Mouse (Mus musculus): ENCODE measurements around the gene Kctd14. TPM values are rescaled to one million over a fixed set of nuclear protein-coding genes. Genes with fewer than 3 reads are reported as not detected.

Gene Kctd14
- total and polyA plus RNA-seq, 3 experiments: 0.13 to 0.61 (median 0.39) TPM

- H3K4me1 ChIP-seq (ENCODE audit: control insufficient read depth, insufficient read depth, low read length): peaks cover 4% of the 10 kb centered on the region; the same call in 1 of the 2 replicates
- no peak overlapping the region; the same call in 1 of the 2 replicates for H3K27ac ChIP-seq
- no peak overlapping the region for H3K4me3 ChIP-seq
- H3K36me3 ChIP-seq (ENCODE audit: control insufficient read depth, insufficient read depth, low read length): peaks cover 15% of the 10 kb centered on the region
- no peak for TF ChIP-seq POLR2A (IDR thresholded peaks at IDR 0.05; ENCODE audit: insufficient read depth, low read depth, low read length)
- TF ChIP-seq EP300 (IDR thresholded peaks at IDR 0.05; ENCODE audit: insufficient read depth, low read depth, low read length): no peak
- TF ChIP-seq CTCF (IDR thresholded peaks at IDR 0.05): no peak
- no peak overlapping the region for H3K9ac ChIP-seq (ENCODE audit: low read depth, low read length)
- intact Hi-C loops (cut with DNase I): no loop called here
- no peaks in the 10 kb centered on the region for H3K27me3 ChIP-seq (ENCODE audit: control insufficient read depth, insufficient read depth, low read length)
- no peak for DNase-seq
- WGBS: 48% methylated on average over 3 of the region's 3 CpGs
- no peaks in the 10 kb centered on the region for H3K79me2 ChIP-seq (replicated peaks; ENCODE audit: control insufficient read depth, insufficient read depth, low read length)
These were observed 40.0 kb downstream of the Kctd14 start for GRCm38 (mm10) chr7:97491157-97491556.

- Histone ChIP-seq H3K4me3 (no peak overlapping the region), H3K36me3 (ENCODE audit: control insufficient read depth, insufficient read depth, low read length) (peaks cover 12% of the 10 kb centered on the region), H3K27ac (peak overlapping the region; percentile 68), H3K79me2 (replicated peaks; ENCODE audit: control insufficient read depth, insufficient read depth, low read length) (no peaks in the 10 kb centered on the region), H3K4me1 (ENCODE audit: control insufficient read depth, insufficient read depth, low read length) (peaks cover 4% of the 10 kb centered on the region; the same call in 1 of the 2 replicates), H3K27me3 (ENCODE audit: control insufficient read depth, insufficient read depth, low read length) (no peaks in the 10 kb centered on the region), H3K9ac (ENCODE audit: low read depth, low read length) (no peak overlapping the region)
- no peak for TF ChIP-seq EP300 (IDR thresholded peaks at IDR 0.05; ENCODE audit: insufficient read depth, low read depth, low read length)
- TF ChIP-seq CTCF (IDR thresholded peaks at IDR 0.05): no peak
- no peak for TF ChIP-seq POLR2A (IDR thresholded peaks at IDR 0.05; ENCODE audit: insufficient read depth, low read depth, low read length)
- 43% methylated on average over 4 of the region's 4 CpGs for WGBS
- peak; percentile 24 to 49 for DNase-seq
- intact Hi-C loops (cut with DNase I): no loop called here
These were observed 41.3 kb downstream of the Kctd14 start for GRCm38 (mm10) chr7:97492420-97492819.

DNA sequence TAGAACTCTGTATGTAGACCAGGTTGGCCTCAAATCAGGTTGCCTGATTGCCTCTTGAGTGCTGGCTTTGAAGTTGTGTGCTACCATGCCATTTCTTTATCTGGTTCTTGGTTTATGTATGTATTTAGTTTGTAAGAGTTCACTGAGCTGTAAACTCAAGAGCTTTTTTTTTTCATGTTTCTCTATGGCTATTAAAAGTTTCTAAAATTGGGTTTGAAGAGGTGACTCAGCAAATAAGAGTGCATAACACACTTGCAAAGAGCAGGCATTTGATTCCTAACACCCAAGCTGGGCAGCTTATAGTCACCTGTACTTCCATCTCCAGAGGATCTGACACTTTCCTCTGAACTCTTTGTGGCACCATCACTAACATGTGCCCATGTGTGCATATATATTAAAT lies 43.9 kb downstream of the Kctd14 start:
- TF ChIP-seq CTCF (IDR thresholded peaks at IDR 0.05) (no peak), EP300 (IDR thresholded peaks at IDR 0.05; ENCODE audit: insufficient read depth, low read depth, low read length) (no peak), POLR2A (IDR thresholded peaks at IDR 0.05; ENCODE audit: insufficient read depth, low read depth, low read length) (no peak)
- H3K4me1 ChIP-seq (ENCODE audit: control insufficient read depth, insufficient read depth, low read length): peaks cover 4% of the 10 kb centered on the region; the same call in 1 of the 2 replicates
- H3K4me3 ChIP-seq: no peak overlapping the region
- no peaks in the 10 kb centered on the region for H3K27me3 ChIP-seq (ENCODE audit: control insufficient read depth, insufficient read depth, low read length)
- intact Hi-C loops (cut with DNase I): no loop called here
- peaks cover 17% of the 10 kb centered on the region for H3K36me3 ChIP-seq (ENCODE audit: control insufficient read depth, insufficient read depth, low read length)
- H3K9ac ChIP-seq (ENCODE audit: low read depth, low read length): no peak overlapping the region
- peak overlapping the region; percentile 4 for H3K27ac ChIP-seq
- H3K79me2 ChIP-seq (replicated peaks; ENCODE audit: control insufficient read depth, insufficient read depth, low read length): no peaks in the 10 kb centered on the region
- DNase-seq: no peak

- Histone ChIP-seq H3K27ac (peak overlapping the region; percentile 58), H3K4me3 (no peak overlapping the region), H3K79me2 (replicated peaks; ENCODE audit: control insufficient read depth, insufficient read depth, low read length) (no peaks in the 10 kb centered on the region), H3K9ac (ENCODE audit: low read depth, low read length) (no peak overlapping the region), H3K4me1 (ENCODE audit: control insufficient read depth, insufficient read depth, low read length) (no peaks in the 10 kb centered on the region), H3K36me3 (ENCODE audit: control insufficient read depth, insufficient read depth, low read length) (peaks cover 12% of the 10 kb centered on the region; the same call in 1 of the 2 replicates), H3K27me3 (ENCODE audit: control insufficient read depth, insufficient read depth, low read length) (no peaks in the 10 kb centered on the region)
- TF ChIP-seq POLR2A (IDR thresholded peaks at IDR 0.05; ENCODE audit: insufficient read depth, low read depth, low read length) (no peak), EP300 (IDR thresholded peaks at IDR 0.05; ENCODE audit: insufficient read depth, low read depth, low read length) (peak; percentile 86; the same call in 1 of the 2 replicates), CTCF (IDR thresholded peaks at IDR 0.05) (no peak)
- intact Hi-C loops (cut with DNase I): loop anchor here (2.0 kb wide), 1 partner anchor 14 kb away; no protein-coding TSS in a partner anchor
- DNase-seq: peak; percentile 24 to 66
- WGBS: 39% methylated on average over 5 of the region's 5 CpGs
These were observed 49.6 kb downstream of the Kctd14 start for GRCm38 (mm10) chr7:97500555-97501209.

Other genes starting within 250 kb of the Kctd14 start
- gene Usp35, start 119.3 kb upstream of the Kctd14 start, total RNA-seq (2021): 1 to 10 TPM in 1 of 2 experiments, under 1 TPM in 1; 0.84 to 1.0 TPM
- gene Usp35, start 119.3 kb upstream of the Kctd14 start, polyA plus RNA-seq (2012; rRNA removed): 2.5 and 2.8 TPM in 2 replicates
- gene Kctd21, start 119.0 kb upstream of the Kctd14 start, total RNA-seq (2021): 1 to 10 TPM; 3.7 to 4.1 TPM
- gene Kctd21, start 119.0 kb upstream of the Kctd14 start, polyA plus RNA-seq (2012; rRNA removed): 3.6 and 6.3 TPM in 2 replicates
- 1 to 10 TPM; 4.3 to 5.2 TPM for gene Alg8, start 79.7 kb upstream of the Kctd14 start, total RNA-seq (2021)
- 7.3 and 9.9 TPM in 2 replicates for gene Alg8, start 79.7 kb upstream of the Kctd14 start, polyA plus RNA-seq (2012; rRNA removed)
- gene Ndufc2, start 51.3 kb upstream of the Kctd14 start, total RNA-seq (2021): 100 to 1,000 TPM; 483 to 533 TPM
- 305 and 346 TPM in 2 replicates for gene Ndufc2, start 51.3 kb upstream of the Kctd14 start, polyA plus RNA-seq (2012; rRNA removed)
- 10 to 100 TPM; 68.6 to 77.2 TPM for gene Thrsp, start 33.6 kb upstream of the Kctd14 start, total RNA-seq (2021)
- gene Thrsp, start 33.6 kb upstream of the Kctd14 start, polyA plus RNA-seq (2012; rRNA removed): 118 and 171 TPM in 2 replicates
- 10 to 100 TPM; 55.8 to 61.5 TPM for gene Ints4, start 29.6 kb downstream of the Kctd14 start, total RNA-seq (2021)
- 65.3 and 88.3 TPM in 2 replicates for gene Ints4, start 29.6 kb downstream of the Kctd14 start, polyA plus RNA-seq (2012; rRNA removed)
- gene Aamdc, start 128.2 kb downstream of the Kctd14 start, total RNA-seq (2021): 10 to 100 TPM; 61.0 to 67.7 TPM
- 62.6 and 77.1 TPM in 2 replicates for gene Aamdc, start 128.2 kb downstream of the Kctd14 start, polyA plus RNA-seq (2012; rRNA removed)
- gene Rsf1, start 128.6 kb downstream of the Kctd14 start, total RNA-seq (2021): 10 to 100 TPM; 14.6 to 15.7 TPM
- gene Rsf1, start 128.6 kb downstream of the Kctd14 start, polyA plus RNA-seq (2012; rRNA removed): 1.5 and 3.0 TPM in 2 replicates
- 10 to 100 TPM; 25.9 to 29.8 TPM for gene Clns1a, start 245.3 kb downstream of the Kctd14 start, total RNA-seq (2021)
- gene Clns1a, start 245.3 kb downstream of the Kctd14 start, polyA plus RNA-seq (2012; rRNA removed): 18.9 and 35.9 TPM in 2 replicates

Data from heart, adult 2 months (tissue).